Mouse (Mus musculus): ENCODE data around the gene Aamp. TPM values are rescaled to one million over a fixed set of nuclear protein-coding genes. Genes with fewer than 3 reads are reported as not detected.

Gene Aamp
- total and polyA plus RNA-seq, 2 experiments: 112 to 156 TPM

DNA sequence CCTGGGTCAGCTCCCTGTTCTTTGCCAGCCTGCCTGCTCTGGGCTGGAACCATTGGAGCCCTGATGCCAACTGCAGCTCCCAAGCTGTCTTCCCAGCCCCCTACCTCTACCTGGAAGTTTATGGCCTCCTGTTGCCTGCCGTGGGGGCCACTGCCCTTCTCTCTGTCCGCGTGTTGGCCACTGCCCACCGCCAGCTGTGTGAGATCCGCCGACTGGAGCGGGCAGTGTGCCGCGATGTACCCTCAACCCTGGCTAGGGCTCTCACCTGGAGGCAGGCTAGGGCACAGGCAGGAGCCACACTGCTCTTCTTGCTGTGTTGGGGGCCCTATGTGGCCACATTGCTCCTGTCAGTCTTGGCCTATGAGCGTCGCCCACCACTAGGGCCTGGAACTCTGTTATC, 5.5 kb downstream of the Aamp start:
- 91% methylated on average over 11 of the region's 11 CpGs for WGBS
- peaks cover 6% of the 10 kb centered on the region; the same call in 1 of the 2 replicates for H3K36me3 ChIP-seq (ENCODE audit: control insufficient read depth, insufficient read depth, low read length)
- no peak overlapping the region for H3K27ac ChIP-seq (replicated peaks; ENCODE audit: insufficient read depth, low read depth, low read length)
- no peak overlapping the region for H3K9ac ChIP-seq (ENCODE audit: low read depth, low read length)
- no peak for TF ChIP-seq POLR2A (IDR thresholded peaks at IDR 0.05; ENCODE audit: extremely low read depth, insufficient read depth, low read length)
- TF ChIP-seq CTCF (IDR thresholded peaks at IDR 0.05; ENCODE audit: low read depth, low read length): no peak
- no peak for DNase-seq (ENCODE audit: extremely low read depth, low read depth, low spot score)
- no peaks in the 10 kb centered on the region for H3K27me3 ChIP-seq (ENCODE audit: control insufficient read depth, insufficient read depth, low read length)
- no peaks in the 10 kb centered on the region for H3K79me2 ChIP-seq (ENCODE audit: control insufficient read depth, insufficient read depth, low read length)
- H3K4me3 ChIP-seq (ENCODE audit: insufficient read depth, low read depth, low read length): no peak overlapping the region
- peaks cover 3% of the 10 kb centered on the region for H3K4me1 ChIP-seq (ENCODE audit: control insufficient read depth, insufficient read depth, low read length)

DNA sequence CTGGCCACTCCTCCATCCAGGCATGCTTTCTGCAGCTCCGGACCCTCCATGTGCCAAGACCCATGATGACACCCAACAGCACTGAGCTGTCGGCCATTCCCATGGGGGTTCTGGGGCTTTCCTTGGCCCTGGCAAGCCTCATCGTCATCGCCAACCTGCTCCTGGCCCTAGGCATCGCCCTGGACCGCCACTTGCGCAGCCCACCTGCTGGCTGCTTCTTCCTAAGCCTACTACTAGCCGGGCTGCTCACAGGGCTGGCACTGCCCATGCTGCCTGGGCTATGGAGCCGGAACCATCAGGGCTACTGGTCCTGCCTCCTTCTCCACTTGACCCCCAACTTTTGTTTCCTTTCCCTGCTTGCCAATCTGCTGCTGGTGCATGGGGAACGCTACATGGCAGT, 6.0 kb downstream of the Aamp start, which contains the start of gene Gpbar1:
Gene Gpbar1, plus strand, starts transcription at position 13 of the 400 bp plus-strand sequence.
- 92% methylated on average over 10 of the region's 10 CpGs for WGBS
- Histone ChIP-seq H3K36me3 (ENCODE audit: control insufficient read depth, insufficient read depth, low read length) (peaks cover 6% of the 10 kb centered on the region; the same call in 1 of the 2 replicates), H3K4me1 (ENCODE audit: control insufficient read depth, insufficient read depth, low read length) (peaks cover under 1% of the 10 kb centered on the region), H3K27ac (replicated peaks; ENCODE audit: insufficient read depth, low read depth, low read length) (no peak within 1 kb of the TSS), H3K4me3 (ENCODE audit: insufficient read depth, low read depth, low read length) (no peak within 1 kb of the TSS), H3K79me2 (ENCODE audit: control insufficient read depth, insufficient read depth, low read length) (no peaks in the 10 kb centered on the region), H3K27me3 (ENCODE audit: control insufficient read depth, insufficient read depth, low read length) (no peaks in the 10 kb centered on the region), H3K9ac (ENCODE audit: low read depth, low read length) (no peak within 1 kb of the TSS)
- DNase-seq (ENCODE audit: extremely low read depth, low read depth, low spot score): no peak
- TF ChIP-seq POLR2A (IDR thresholded peaks at IDR 0.05; ENCODE audit: extremely low read depth, insufficient read depth, low read length) (no peak), CTCF (IDR thresholded peaks at IDR 0.05; ENCODE audit: low read depth, low read length) (no peak)

DNA sequence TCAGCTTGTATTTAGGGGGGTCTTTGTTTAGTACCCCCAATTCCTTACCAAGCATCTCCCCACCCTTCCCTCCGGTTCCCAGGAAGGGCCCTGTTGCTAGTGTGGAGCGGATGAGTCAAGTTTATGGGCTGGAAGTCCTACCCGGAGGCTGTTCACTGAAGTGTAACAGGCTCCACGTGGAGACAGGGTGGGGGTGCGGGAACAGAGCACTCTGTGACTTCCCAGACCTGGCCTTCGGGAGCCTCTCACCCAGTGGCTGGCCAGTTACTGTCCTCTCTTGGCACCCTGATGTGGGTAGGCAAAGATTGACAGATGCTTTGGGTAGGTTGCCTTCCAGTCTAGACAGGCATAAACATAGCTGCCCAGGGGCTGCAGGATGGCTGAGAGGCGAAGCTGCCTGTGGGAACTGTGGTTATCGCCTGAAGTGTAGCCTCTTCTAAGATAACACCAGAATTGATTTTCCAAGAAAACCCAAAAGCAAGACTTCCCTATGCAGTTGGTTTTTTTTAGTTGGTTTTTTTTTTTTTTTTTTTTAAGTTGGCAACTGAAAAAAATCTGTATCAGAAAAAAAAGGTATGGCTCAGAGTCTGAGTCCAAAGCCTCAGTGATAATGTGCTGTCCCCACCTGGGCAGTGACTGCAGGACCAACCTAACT, 6.5 kb downstream of the Aamp start:
- DNase-seq (ENCODE audit: extremely low read depth, low read depth, low spot score): no peak
- Histone ChIP-seq H3K27me3 (ENCODE audit: control insufficient read depth, insufficient read depth, low read length) (no peaks in the 10 kb centered on the region), H3K4me1 (ENCODE audit: control insufficient read depth, insufficient read depth, low read length) (no peaks in the 10 kb centered on the region; the same call in 1 of the 2 replicates), H3K4me3 (ENCODE audit: insufficient read depth, low read depth, low read length) (no peak overlapping the region), H3K27ac (replicated peaks; ENCODE audit: insufficient read depth, low read depth, low read length) (no peak overlapping the region), H3K79me2 (ENCODE audit: control insufficient read depth, insufficient read depth, low read length) (no peaks in the 10 kb centered on the region), H3K9ac (ENCODE audit: low read depth, low read length) (no peak overlapping the region), H3K36me3 (ENCODE audit: control insufficient read depth, insufficient read depth, low read length) (peaks cover 6% of the 10 kb centered on the region; the same call in 1 of the 2 replicates)
- WGBS: 58% methylated on average over 8 of the region's 8 CpGs
- TF ChIP-seq POLR2A (IDR thresholded peaks at IDR 0.05; ENCODE audit: extremely low read depth, insufficient read depth, low read length): no peak
- no peak for TF ChIP-seq CTCF (IDR thresholded peaks at IDR 0.05; ENCODE audit: low read depth, low read length)

DNA sequence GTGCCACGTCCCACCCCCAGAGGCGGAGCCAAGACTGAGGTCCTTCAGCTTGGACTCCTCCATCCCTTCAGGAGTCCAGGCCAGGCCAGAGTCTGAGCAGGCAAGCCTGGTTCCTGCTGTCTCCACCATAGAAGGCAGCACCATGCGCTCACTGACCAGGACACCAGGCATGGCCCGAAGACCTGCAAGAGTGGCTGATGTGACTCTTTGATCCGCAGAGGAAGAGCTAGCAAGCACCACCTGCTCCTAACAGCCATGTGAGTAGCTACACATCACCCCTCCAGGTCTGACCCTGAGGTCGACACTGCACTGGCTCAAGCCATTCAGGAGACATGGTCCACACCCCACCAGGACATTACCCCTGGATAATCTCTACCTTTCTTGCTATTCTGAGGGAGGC, 7.5 kb downstream of the Aamp start:
- no peak for DNase-seq (ENCODE audit: extremely low read depth, low read depth, low spot score)
- H3K27me3 ChIP-seq (ENCODE audit: control insufficient read depth, insufficient read depth, low read length): no peaks in the 10 kb centered on the region
- H3K36me3 ChIP-seq (ENCODE audit: control insufficient read depth, insufficient read depth, low read length): peaks cover 6% of the 10 kb centered on the region; the same call in 1 of the 2 replicates
- H3K27ac ChIP-seq (replicated peaks; ENCODE audit: insufficient read depth, low read depth, low read length): no peak overlapping the region
- H3K79me2 ChIP-seq (ENCODE audit: control insufficient read depth, insufficient read depth, low read length): no peaks in the 10 kb centered on the region
- H3K9ac ChIP-seq (ENCODE audit: low read depth, low read length): no peak overlapping the region
- H3K4me3 ChIP-seq (ENCODE audit: insufficient read depth, low read depth, low read length): no peak overlapping the region
- H3K4me1 ChIP-seq (ENCODE audit: control insufficient read depth, insufficient read depth, low read length): no peaks in the 10 kb centered on the region; the same call in 1 of the 2 replicates
- no peak for TF ChIP-seq CTCF (IDR thresholded peaks at IDR 0.05; ENCODE audit: low read depth, low read length)
- WGBS: 80% methylated on average over 6 of the region's 6 CpGs

DNA sequence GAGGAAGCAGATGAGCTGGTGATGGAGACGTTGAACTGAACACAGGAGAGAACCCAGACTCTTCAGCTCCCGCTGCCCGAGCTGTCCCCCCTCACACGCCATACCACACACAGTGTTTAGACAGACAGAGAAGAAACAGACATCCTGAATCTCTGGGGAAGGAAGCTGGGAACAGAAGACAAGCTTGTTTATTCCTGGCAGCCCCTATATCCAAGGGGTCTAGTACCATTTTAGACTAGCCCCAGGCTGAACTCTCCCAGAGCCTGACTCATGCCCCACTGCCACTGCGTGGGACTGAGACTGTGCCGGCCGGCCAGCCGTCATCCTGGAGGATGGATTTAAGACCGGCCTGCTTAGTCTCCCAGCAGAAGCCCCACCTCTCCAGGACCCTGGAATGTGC, 9.5 kb downstream of the Aamp start:
- no peaks in the 10 kb centered on the region for H3K27me3 ChIP-seq (ENCODE audit: control insufficient read depth, insufficient read depth, low read length)
- H3K27ac ChIP-seq (replicated peaks; ENCODE audit: insufficient read depth, low read depth, low read length): no peak overlapping the region
- no peaks in the 10 kb centered on the region for H3K79me2 ChIP-seq (ENCODE audit: control insufficient read depth, insufficient read depth, low read length)
- no peaks in the 10 kb centered on the region; the same call in 1 of the 2 replicates for H3K4me1 ChIP-seq (ENCODE audit: control insufficient read depth, insufficient read depth, low read length)
- no peak for TF ChIP-seq POLR2A (IDR thresholded peaks at IDR 0.05; ENCODE audit: extremely low read depth, insufficient read depth, low read length)
- no peak for TF ChIP-seq CTCF (IDR thresholded peaks at IDR 0.05; ENCODE audit: low read depth, low read length)
- H3K9ac ChIP-seq (ENCODE audit: low read depth, low read length): no peak overlapping the region
- H3K4me3 ChIP-seq (ENCODE audit: insufficient read depth, low read depth, low read length): no peak overlapping the region
- WGBS: 57% methylated on average over 9 of the region's 9 CpGs
- H3K36me3 ChIP-seq (ENCODE audit: control insufficient read depth, insufficient read depth, low read length): peaks cover 1% of the 10 kb centered on the region; the same call in 1 of the 2 replicates
- no peak for DNase-seq (ENCODE audit: extremely low read depth, low read depth, low spot score)

DNA sequence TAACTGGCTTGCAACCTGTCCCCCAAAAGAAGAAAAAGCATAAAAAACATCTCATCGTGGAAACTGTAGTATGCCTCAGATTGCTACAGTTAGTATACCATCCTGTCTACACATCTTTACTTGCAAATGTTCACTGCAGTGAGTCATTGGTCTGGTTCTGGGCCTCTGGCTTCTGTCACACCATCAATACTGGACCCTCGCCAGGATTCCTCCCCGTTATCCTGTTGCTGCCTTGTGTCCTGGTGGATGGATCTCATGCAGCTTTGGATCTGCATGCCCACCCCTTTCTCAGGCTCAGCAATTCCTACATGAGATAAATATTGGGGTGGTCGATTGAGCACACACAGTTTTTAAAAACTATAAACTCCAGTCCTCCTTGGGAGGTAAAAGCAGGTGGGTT, 12.9 kb downstream of the Aamp start:
- TF ChIP-seq POLR2A (IDR thresholded peaks at IDR 0.05; ENCODE audit: extremely low read depth, insufficient read depth, low read length): no peak
- H3K9ac ChIP-seq (ENCODE audit: low read depth, low read length): no peak overlapping the region
- H3K4me1 ChIP-seq (ENCODE audit: control insufficient read depth, insufficient read depth, low read length): no peaks in the 10 kb centered on the region; the same call in 1 of the 2 replicates
- WGBS: 50% methylated on average over 4 of the region's 4 CpGs
- no peak overlapping the region for H3K4me3 ChIP-seq (ENCODE audit: insufficient read depth, low read depth, low read length)
- no peaks in the 10 kb centered on the region for H3K27me3 ChIP-seq (ENCODE audit: control insufficient read depth, insufficient read depth, low read length)
- peaks cover 17% of the 10 kb centered on the region; the same call in 1 of the 2 replicates for H3K36me3 ChIP-seq (ENCODE audit: control insufficient read depth, insufficient read depth, low read length)
- DNase-seq (ENCODE audit: extremely low read depth, low read depth, low spot score): no peak
- H3K27ac ChIP-seq (replicated peaks; ENCODE audit: insufficient read depth, low read depth, low read length): no peak overlapping the region
- H3K79me2 ChIP-seq (ENCODE audit: control insufficient read depth, insufficient read depth, low read length): no peaks in the 10 kb centered on the region
